Mouse (Mus musculus) c-Kit-positive CD71-positive TER-119-negative erythroid progenitor cells, embryonic 14.5 days (primary cell): ENCODE measurements around the gene Hcn2.
A peak's percentile ranks its signal among the peaks of the same experiment; 100 is the strongest.
"Not testable (repeated sequence)": the region's sequence is repeated elsewhere in the genome, so short reads cannot be mapped to it uniquely, and the experiment has no call there.

Experiments
- DNase-seq: peaks from one replicate; pipeline ENCODE4 v3.0.0-alpha.2; 2013; ENCODE audit warnings: low read depth

Hcn2 gene

GRCm38 (mm10) chr10:79745411-79745810 is 29.0 kb downstream of the Hcn2 start:
- DNase-seq = no peak

GRCm38 (mm10) chr10:79745898-79746773 is 29.7 kb downstream of the Hcn2 start, which contains the start of gene Polrmt:
Gene Polrmt, minus strand, starts transcription at chr10:79746581.
- peak; percentile 95 for DNase-seq

- DNase-seq = peak; percentile 46
These were observed 30.3 kb downstream of the Hcn2 start for GRCm38 (mm10) chr10:79746774-79747151.

GRCm38 (mm10) chr10:79748496-79748895 is 32.1 kb downstream of the Hcn2 start:
- DNase-seq = no peak

- DNase-seq = peak; percentile 53
These were observed 38.6 kb downstream of the Hcn2 start, which contains the start of gene Fgf22 for GRCm38 (mm10) chr10:79754856-79755516. Gene Fgf22, plus strand, starts transcription at chr10:79755076.

- no peak for DNase-seq
These were observed 39.4 kb downstream of the Hcn2 start for GRCm38 (mm10) chr10:79755854-79756253.

- no peak for DNase-seq
These were observed 40.2 kb downstream of the Hcn2 start for GRCm38 (mm10) chr10:79756660-79757059.

- not testable (repeated sequence) for DNase-seq
These were observed 43.2 kb downstream of the Hcn2 start for GRCm38 (mm10) chr10:79759675-79760074.

- DNase-seq = no peak
These were observed 44.2 kb downstream of the Hcn2 start for GRCm38 (mm10) chr10:79760603-79761143.

- DNase-seq = no peak
These were observed 46.4 kb downstream of the Hcn2 start for GRCm38 (mm10) chr10:79762875-79763274.

- no peak for DNase-seq
These were observed 47.8 kb downstream of the Hcn2 start for GRCm38 (mm10) chr10:79764234-79764633.

GRCm38 (mm10) chr10:79765228-79765745 is 48.9 kb downstream of the Hcn2 start:
- DNase-seq = no peak

GRCm38 (mm10) chr10:79766001-79766507 is 49.6 kb downstream of the Hcn2 start:
- no peak for DNase-seq

GRCm38 (mm10) chr10:79766508-79767325 is 50.3 kb downstream of the Hcn2 start, which contains the start of gene Rnf126:
Gene Rnf126, minus strand, starts transcription at chr10:79766952.
- peak; percentile 99 for DNase-seq

GRCm38 (mm10) chr10:79767372-79768244 is 51.2 kb downstream of the Hcn2 start:
- DNase-seq = peak; percentile 60

GRCm38 (mm10) chr10:79768400-79768799 is 52.0 kb downstream of the Hcn2 start:
- peak; percentile 56 for DNase-seq

- no peak for DNase-seq
These were observed 52.9 kb downstream of the Hcn2 start for GRCm38 (mm10) chr10:79769329-79769728.

- DNase-seq = no peak
These were observed 55.9 kb downstream of the Hcn2 start for GRCm38 (mm10) chr10:79772320-79772719.

GRCm38 (mm10) chr10:79773208-79773607 is 56.8 kb downstream of the Hcn2 start:
- no peak for DNase-seq
